18 mouse cellular contexts compared by ENCODE assay signal in genomic region chr14:75518899-75519298, GRCm38 (mm10).
DNase-seq lines count a peak whose midpoint lies in the region; ATAC-seq and TF ChIP-seq lines count a peak whose summit lies in the region.
"Had no signal": no experiment of that assay in that cellular context is flagged by ENCODE, and none has a peak within 500 bp of the region (broad histone marks: within the 10 kb centered on the region; RNA-seq: fewer than 3 reads in every experiment).

No protein-coding gene starts in this region.

- peaks cover 0 to 5% of the 10 kb centered on the region in 2 experiments; a peak in 2 of 4 replicates for H3K4me1 ChIP-seq in heart, embryonic 14.5 days (ENCODE audit: control insufficient read depth in 2 of 2, insufficient read depth in 2 of 2, low read length in 2 of 2)
- peaks cover 34% of the 10 kb centered on the region for H3K4me1 ChIP-seq in liver, embryonic 12.5 days
- H3K4me1 ChIP-seq in liver, postnatal 0 days (ENCODE audit: insufficient read depth): no peaks in the 10 kb centered on the region
- H3K4me1 ChIP-seq in forebrain, embryonic 12.5 days: peaks cover 28% of the 10 kb centered on the region
- H3K4me1 ChIP-seq in neural tube, embryonic 14.5 days (ENCODE audit: control insufficient read depth, insufficient read depth, low read length): peaks cover 11% of the 10 kb centered on the region; the same call in 1 of the 2 replicates
- H3K4me1 ChIP-seq: kidney, embryonic 15.5 days; limb, embryonic 15.5 days; lung, embryonic 15.5 days had no signal

- intact Hi-C loops in heart, postnatal 25 days (cut with DNase I): no loop called here

- TF ChIP-seq EP300 in liver, postnatal 0 days (IDR thresholded peaks at IDR 0.05; ENCODE audit: low read depth): no peak

- peak overlapping the region; percentile 56 for H3K4me2 ChIP-seq in heart, embryonic 14.5 days (ENCODE audit: low read length)
- H3K4me2 ChIP-seq in liver, embryonic 12.5 days: peak overlapping the region; percentile 33
- H3K4me2 ChIP-seq in liver, postnatal 0 days (ENCODE audit: low read depth, low read length): no peak overlapping the region
- H3K4me2 ChIP-seq in forebrain, embryonic 12.5 days: no peak overlapping the region
- no peak overlapping the region for H3K4me2 ChIP-seq in neural tube, embryonic 14.5 days (ENCODE audit: low read depth, low read length)
- H3K4me2 ChIP-seq: kidney, embryonic 15.5 days; limb, embryonic 15.5 days; lung, embryonic 15.5 days had no signal

- no peaks in the 10 kb centered on the region for H3K9me3 ChIP-seq in heart, embryonic 14.5 days (ENCODE audit: control insufficient read depth, low read length)
- no peaks in the 10 kb centered on the region for H3K9me3 ChIP-seq in liver, embryonic 12.5 days (replicated peaks)
- H3K9me3 ChIP-seq in liver, postnatal 0 days (ENCODE audit: low read length): no peaks in the 10 kb centered on the region
- H3K9me3 ChIP-seq in forebrain, embryonic 12.5 days: no peaks in the 10 kb centered on the region
- H3K9me3 ChIP-seq in neural tube, embryonic 14.5 days (ENCODE audit: control insufficient read depth, low read length): no peaks in the 10 kb centered on the region
- H3K9me3 ChIP-seq: kidney, embryonic 15.5 days; limb, embryonic 15.5 days; lung, embryonic 15.5 days had no signal

- H3K27ac ChIP-seq in heart, embryonic 14.5 days (replicated peaks in 1 of 2; ENCODE audit: control insufficient read depth in 1 of 2, insufficient read depth in 1 of 2, low read depth in 2 of 2, low read length in 2 of 2): no peak overlapping the region
- no peak overlapping the region for H3K27ac ChIP-seq in liver, embryonic 12.5 days
- no peak overlapping the region for H3K27ac ChIP-seq in liver, postnatal 0 days (ENCODE audit: low read depth)
- peak overlapping the region; percentile 84 for H3K27ac ChIP-seq in forebrain, embryonic 12.5 days
- peak overlapping the region; percentile 56 for H3K27ac ChIP-seq in neural tube, embryonic 14.5 days (ENCODE audit: low read depth, low read length)
- H3K27ac ChIP-seq: kidney, embryonic 15.5 days; limb, embryonic 15.5 days; lung, embryonic 15.5 days had no signal

- H3K4me3 ChIP-seq in heart, embryonic 14.5 days (ENCODE audit: control insufficient read depth in 1 of 2, insufficient read depth in 1 of 2, low read depth in 1 of 2, low read length in 2 of 2): peak overlapping the region in 1 of 2 experiments; percentile 6; a peak in 1 of 4 replicates
- no peak overlapping the region for H3K4me3 ChIP-seq in liver, embryonic 12.5 days
- H3K4me3 ChIP-seq in liver, postnatal 0 days (ENCODE audit: low read depth, low read length): no peak overlapping the region
- no peak overlapping the region for H3K4me3 ChIP-seq in forebrain, embryonic 12.5 days (replicated peaks)
- no peak overlapping the region for H3K4me3 ChIP-seq in neural tube, embryonic 14.5 days (ENCODE audit: low read depth, low read length)
- H3K4me3 ChIP-seq: kidney, embryonic 15.5 days; limb, embryonic 15.5 days; lung, embryonic 15.5 days had no signal

- no peak for DNase-seq in heart, postnatal 25 days (ENCODE audit: low spot score)
- DNase-seq in liver, postnatal 0 days: no peak
- no peak for DNase-seq in gastrocnemius, postnatal 10 days
- DNase-seq: adrenal gland, postnatal 10 days; B cell, adult 2 months; cerebellum, adult 11-12 months; cerebellum, postnatal 36 days; gastrocnemius, postnatal 14 days; layer of hippocampus, postnatal 36 days; thymus, postnatal 4 days had no signal

- no peaks in the 10 kb centered on the region for H3K36me3 ChIP-seq in heart, embryonic 14.5 days (ENCODE audit: control insufficient read depth, insufficient read depth, low read length)
- no peaks in the 10 kb centered on the region for H3K36me3 ChIP-seq in liver, embryonic 12.5 days
- no peaks in the 10 kb centered on the region for H3K36me3 ChIP-seq in liver, postnatal 0 days (replicated peaks; ENCODE audit: insufficient read depth, low read length)
- no peaks in the 10 kb centered on the region for H3K36me3 ChIP-seq in forebrain, embryonic 12.5 days (replicated peaks)
- no peaks in the 10 kb centered on the region for H3K36me3 ChIP-seq in neural tube, embryonic 14.5 days (ENCODE audit: control insufficient read depth, insufficient read depth, low read length)
- H3K36me3 ChIP-seq: kidney, embryonic 15.5 days; limb, embryonic 15.5 days; lung, embryonic 15.5 days had no signal

- no peak overlapping the region for H3K9ac ChIP-seq in heart, embryonic 14.5 days (ENCODE audit: low read length)
- no peak overlapping the region for H3K9ac ChIP-seq in liver, embryonic 12.5 days
- H3K9ac ChIP-seq in liver, postnatal 0 days (replicated peaks): no peak overlapping the region
- H3K9ac ChIP-seq in forebrain, embryonic 12.5 days: no peak overlapping the region
- no peak overlapping the region for H3K9ac ChIP-seq in neural tube, embryonic 14.5 days (replicated peaks; ENCODE audit: low read depth, low read length)
- H3K9ac ChIP-seq: kidney, embryonic 15.5 days; limb, embryonic 15.5 days; lung, embryonic 15.5 days had no signal

- H3K27me3 ChIP-seq in heart, embryonic 14.5 days (ENCODE audit: control insufficient read depth, insufficient read depth, low read length): peaks cover 5% of the 10 kb centered on the region; the same call in 1 of the 2 replicates
- H3K27me3 ChIP-seq in liver, embryonic 12.5 days (replicated peaks): 0 out of 2 replicates have a peak, but pooled peaks cover 6% of the 10 kb centered on the region
- no peaks in the 10 kb centered on the region for H3K27me3 ChIP-seq in liver, postnatal 0 days (ENCODE audit: insufficient read depth, low read length)
- H3K27me3 ChIP-seq in forebrain, embryonic 12.5 days: 0 out of 2 replicates have a peak, but pooled peaks cover 8% of the 10 kb centered on the region
- H3K27me3 ChIP-seq in neural tube, embryonic 14.5 days (ENCODE audit: control insufficient read depth, insufficient read depth, low read length): no peaks in the 10 kb centered on the region
- H3K27me3 ChIP-seq: kidney, embryonic 15.5 days; limb, embryonic 15.5 days; lung, embryonic 15.5 days had no signal

- 0 out of 2 replicates have a peak, but pooled peaks have one; percentile 28 for ATAC-seq in heart, embryonic 14.5 days (ENCODE audit: insufficient number of reproducible peaks, insufficient read depth, low FRiP score, low read depth)
- no peak for ATAC-seq in liver, embryonic 12.5 days
- no peak for ATAC-seq in liver, postnatal 0 days
- no peak for ATAC-seq in forebrain, embryonic 12.5 days (ENCODE audit: low FRiP score)
- ATAC-seq in neural tube, embryonic 14.5 days (ENCODE audit: low read depth): no peak
- ATAC-seq: intestine, embryonic 16.5 days had no signal

- 31% methylated on average over 6 of the region's 6 CpGs for WGBS in heart, embryonic 14.5 days
- 75% methylated on average over 6 of the region's 6 CpGs for WGBS in liver, embryonic 12.5 days (ENCODE audit: insufficient replicate concordance)
- 77% methylated on average over 6 of the region's 6 CpGs for WGBS in liver, postnatal 0 days (ENCODE audit: insufficient replicate concordance)
- 86% methylated on average over 6 of the region's 6 CpGs for WGBS in forebrain, embryonic 12.5 days
- WGBS in neural tube, embryonic 14.5 days: 90% methylated on average over 6 of the region's 6 CpGs

- no peak for TF ChIP-seq CTCF in liver, postnatal 0 days (IDR thresholded peaks at IDR 0.05; ENCODE audit: low read depth)

Comparison
In these comparisons a context has a peak if more than half of its experiments do, and no peak if none do; other contexts are left out.
1. H3K4me2 ChIP-seq: peak in heart, embryonic 14.5 days (single experiment) and liver, embryonic 12.5 days (single experiment); none in liver, postnatal 0 days (single experiment), forebrain, embryonic 12.5 days (single experiment) and neural tube, embryonic 14.5 days (single experiment).
2. H3K27ac ChIP-seq: peak in forebrain, embryonic 12.5 days (single experiment) and neural tube, embryonic 14.5 days (single experiment); none in heart, embryonic 14.5 days (0 of 2), liver, embryonic 12.5 days (single experiment) and liver, postnatal 0 days (single experiment).